Mouse (Mus musculus) right cerebral cortex, postnatal 10 days (tissue): Measurements from ENCODE around the gene 4930556J24Rik.
"Not testable (repeated sequence)": the region's sequence is repeated elsewhere in the genome, so short reads cannot be mapped to it uniquely, and the experiment has no call there.

ENCODE experiments used
- DNase-seq, 2 experiments: peaks; one replicate each; pipeline ENCODE4 v3.0.0; 2021; ENCODE audit warnings: low spot score in 2 of 2

Gene 4930556J24Rik

GRCm38 (mm10) chr11:3922115-3922514 lies 54.5 kb downstream of the 4930556J24Rik start:
- no peak for DNase-seq

DNA sequence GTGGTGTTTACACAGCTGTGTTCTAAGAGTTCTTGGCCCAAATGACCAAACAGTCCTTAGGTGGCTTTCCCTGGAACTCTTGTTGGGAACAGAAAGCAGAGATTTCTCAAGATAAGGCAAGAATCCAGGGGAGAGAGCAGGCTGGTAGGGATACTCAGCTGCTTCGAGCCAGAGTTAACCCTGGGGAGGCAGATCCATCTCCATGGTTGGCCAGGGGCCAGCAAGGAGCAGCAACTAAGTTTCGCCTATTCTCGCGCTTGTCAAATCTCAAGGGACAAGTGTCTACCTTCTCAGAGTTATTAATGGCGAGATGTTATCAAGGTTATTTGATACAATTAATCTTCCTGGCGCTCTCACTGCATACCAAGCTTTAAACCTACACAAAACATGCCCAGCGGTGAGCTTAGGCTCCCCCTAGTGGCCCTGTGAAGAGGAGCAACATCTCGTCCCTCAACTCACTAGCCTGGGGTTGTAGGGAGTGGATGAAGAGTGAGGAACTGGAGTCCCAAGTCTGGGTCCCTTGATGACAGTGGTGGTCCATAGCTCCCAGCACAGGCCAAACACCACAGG lies 55.2 kb downstream of the 4930556J24Rik start:
- peak in 1 of 2 experiments; percentile 67 for DNase-seq

DNA sequence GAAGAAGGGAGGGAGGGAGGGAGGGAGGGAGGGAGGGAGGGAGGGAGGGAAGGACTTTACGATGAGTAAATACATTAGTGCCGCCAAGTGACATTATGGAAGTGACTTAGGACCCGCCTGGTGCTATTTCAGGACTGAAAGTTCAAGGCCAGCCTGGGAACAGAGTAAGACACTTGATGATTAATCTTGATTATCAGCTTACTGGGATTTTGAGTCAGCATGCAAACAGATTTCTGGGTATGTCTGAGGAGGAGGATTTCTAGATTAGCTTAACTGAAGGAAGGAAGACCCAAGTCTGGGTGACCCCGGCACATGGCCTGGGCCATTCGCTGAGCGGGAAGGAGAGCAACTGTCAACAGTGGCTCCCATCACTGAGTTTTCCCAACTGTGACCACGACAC lies 56.1 kb downstream of the 4930556J24Rik start:
- no peak for DNase-seq

- no peak for DNase-seq
Measured at GRCm38 (mm10) chr11:3918738-3919137, 57.8 kb downstream of the 4930556J24Rik start.

GRCm38 (mm10) chr11:3914109-3914840 lies 62.3 kb downstream of the 4930556J24Rik start, which contains the start of gene Slc35e4:
Gene Slc35e4, minus strand, starts transcription at chr11:3914664.
- DNase-seq = peak; percentile 82 to 87

DNA sequence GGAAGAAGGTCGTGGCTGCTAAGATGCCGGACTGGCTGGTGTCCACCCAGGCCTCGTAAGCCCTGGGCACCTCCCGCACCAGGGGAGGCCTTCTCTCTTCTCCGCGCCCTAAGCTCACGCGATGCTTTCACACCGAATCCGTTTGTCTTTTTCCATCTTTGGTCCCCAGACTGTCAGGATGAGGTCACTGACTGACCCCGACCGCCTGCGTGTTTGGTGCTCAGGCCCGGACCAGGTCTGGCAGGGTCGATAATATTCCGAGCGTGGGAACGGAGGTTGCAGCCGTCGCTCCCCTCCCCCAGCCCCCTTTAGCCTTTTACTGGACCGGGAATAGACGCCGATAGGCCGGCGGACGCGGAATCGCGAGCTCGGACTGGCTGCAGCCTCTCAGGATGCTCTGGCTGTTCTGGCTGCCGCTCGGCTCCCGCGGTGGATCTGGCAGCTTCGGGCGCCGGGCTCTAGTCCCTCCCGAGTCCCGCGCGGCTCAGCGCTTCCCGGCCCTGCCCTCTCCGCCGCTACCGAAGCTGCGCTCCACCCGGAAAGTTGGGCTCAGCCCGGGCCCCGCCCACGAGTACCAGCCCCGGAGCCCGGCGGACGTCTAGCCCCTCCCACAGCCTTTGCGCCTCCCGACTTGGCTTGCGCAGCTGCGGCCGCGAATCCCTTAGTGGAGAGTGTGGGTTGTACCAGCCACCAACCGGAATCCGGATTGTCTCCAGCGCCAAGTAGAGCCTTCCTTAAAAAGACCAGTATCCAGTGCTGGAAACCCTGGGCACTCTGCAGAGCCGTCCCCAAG lies 63.1 kb downstream of the 4930556J24Rik start:
- peak; percentile 96 to 97 for DNase-seq

DNA sequence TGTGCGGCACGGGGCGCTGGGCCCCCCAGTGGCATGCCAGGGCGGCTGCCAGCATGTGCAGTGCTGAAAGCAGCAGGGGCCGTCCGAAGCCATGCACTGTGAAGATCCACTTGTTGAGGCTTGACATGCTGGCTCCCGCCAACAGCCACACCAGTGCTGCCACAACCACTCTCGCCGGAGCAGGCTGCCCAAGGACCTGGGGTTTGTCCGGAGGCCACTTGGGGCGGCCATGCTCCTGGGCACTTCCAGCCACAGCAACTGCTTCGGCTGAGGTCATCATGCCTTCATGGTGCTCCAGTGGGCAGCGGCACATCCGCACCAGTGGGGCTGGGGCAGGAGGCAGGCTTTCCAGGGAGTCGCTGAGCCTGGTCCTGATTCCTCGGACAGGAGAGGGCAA lies 63.7 kb downstream of the 4930556J24Rik start:
- DNase-seq = peak; percentile 64 to 69

- peak; percentile 70 to 72 for DNase-seq
Measured at GRCm38 (mm10) chr11:3912100-3912874, 64.3 kb downstream of the 4930556J24Rik start.

GRCm38 (mm10) chr11:3911440-3911839 lies 65.1 kb downstream of the 4930556J24Rik start:
- DNase-seq = not testable (repeated sequence)

DNA sequence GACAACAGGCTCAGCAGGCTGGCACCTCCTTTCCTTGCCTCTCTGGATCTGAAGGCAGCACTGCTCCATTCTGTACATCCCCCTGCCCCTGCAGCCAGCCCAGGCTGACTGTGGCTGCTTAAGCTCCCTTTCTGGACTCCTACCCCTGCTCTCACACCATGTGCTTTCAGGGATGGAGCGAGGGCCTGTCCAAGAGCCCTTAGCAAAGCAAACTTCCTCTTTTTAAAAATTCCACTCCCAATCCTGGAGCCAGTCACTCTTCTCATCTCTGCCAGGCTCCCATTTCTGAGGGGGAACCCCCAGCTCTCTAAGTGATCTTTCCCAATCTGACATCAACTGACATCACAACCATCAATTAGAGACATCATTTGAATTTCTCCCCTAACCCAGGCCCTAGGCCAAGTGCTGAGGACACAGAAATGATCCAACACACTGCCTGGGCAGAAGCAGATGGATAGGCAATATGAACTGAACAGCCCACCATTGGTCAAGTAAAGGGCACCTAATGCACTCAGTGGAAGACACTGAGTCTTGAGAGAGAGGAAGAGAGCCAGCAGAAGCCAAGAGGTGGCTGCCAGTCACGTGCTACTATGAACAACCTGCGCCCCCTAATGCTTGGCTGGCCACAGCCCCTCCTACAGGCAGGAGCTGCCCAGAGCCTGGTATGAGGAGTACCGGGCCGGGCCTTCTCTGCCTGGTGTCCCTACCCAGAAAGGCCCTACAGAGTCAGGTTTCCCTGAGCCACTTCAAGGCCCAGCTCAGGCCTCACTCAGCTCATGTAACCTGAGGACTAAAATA lies 65.9 kb downstream of the 4930556J24Rik start:
- peak in 1 of 2 experiments; percentile 35 for DNase-seq

DNA sequence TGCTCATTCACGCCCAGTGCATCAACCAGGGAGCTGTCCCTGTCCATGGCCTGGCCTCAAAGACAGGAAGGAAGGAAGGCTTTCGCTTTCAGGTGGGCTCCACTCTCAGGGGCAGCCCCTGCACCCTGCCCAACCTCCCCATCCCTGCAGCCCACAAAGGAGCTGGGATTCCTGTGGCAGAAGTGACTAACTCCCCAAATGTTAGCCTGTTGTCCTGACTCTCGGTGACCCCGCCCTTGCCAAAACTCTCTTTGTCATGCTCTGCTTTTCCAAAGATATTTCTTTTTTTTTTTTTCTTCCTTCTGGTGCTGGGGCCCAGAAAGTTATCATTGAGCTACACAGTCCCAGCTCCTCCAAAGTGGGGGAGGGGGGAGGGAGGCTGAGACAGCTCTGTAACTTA lies 67.3 kb downstream of the 4930556J24Rik start:
- no peak for DNase-seq

GRCm38 (mm10) chr11:3905446-3905845 lies 71.1 kb downstream of the 4930556J24Rik start:
- no peak for DNase-seq

GRCm38 (mm10) chr11:3904673-3905072 lies 71.9 kb downstream of the 4930556J24Rik start:
- DNase-seq = no peak

GRCm38 (mm10) chr11:3903046-3903445 lies 73.5 kb downstream of the 4930556J24Rik start:
- DNase-seq = peak; percentile 86 to 89

- DNase-seq = no peak
Measured at GRCm38 (mm10) chr11:3902516-3902915, 74.1 kb downstream of the 4930556J24Rik start.

DNA sequence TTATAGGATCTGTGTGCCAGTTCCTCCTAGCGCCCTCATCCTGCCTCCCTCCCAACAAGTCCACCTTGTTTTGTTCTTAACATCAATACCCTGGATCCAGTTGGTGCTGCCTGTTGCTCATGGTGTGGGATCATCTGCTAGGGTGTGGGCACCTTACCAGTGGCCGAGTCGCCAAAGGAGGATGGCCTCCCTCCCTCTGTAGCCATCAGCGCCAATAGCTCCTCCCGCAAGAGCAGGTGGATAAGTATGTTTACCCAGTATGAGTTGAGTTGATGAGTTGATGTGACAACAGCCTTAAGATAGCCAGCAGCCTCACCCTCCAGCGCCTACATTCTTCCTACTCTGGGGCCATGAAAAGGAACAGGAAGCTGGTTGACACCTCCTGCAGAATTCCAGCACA lies 76.3 kb downstream of the 4930556J24Rik start:
- DNase-seq = no peak

DNA sequence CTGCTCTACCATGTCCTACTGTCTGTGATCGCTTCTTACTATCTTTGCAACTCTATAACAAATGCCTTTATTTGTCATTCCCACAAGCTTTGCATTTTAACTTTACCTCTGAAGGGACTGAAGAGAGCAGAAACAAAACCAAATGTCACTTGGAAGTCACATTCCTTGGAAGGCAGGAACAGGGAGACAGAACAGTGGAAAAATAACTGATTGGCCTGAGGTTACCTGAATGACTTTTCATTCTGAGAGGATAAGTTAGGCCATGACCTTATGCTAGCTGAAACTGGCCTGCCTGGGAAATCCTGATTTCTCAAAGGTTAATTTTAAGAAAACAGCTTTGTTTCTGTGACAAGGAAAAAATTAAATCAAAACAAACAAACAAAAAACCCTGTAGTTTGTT lies 80.6 kb downstream of the 4930556J24Rik start:
- no peak for DNase-seq

DNA sequence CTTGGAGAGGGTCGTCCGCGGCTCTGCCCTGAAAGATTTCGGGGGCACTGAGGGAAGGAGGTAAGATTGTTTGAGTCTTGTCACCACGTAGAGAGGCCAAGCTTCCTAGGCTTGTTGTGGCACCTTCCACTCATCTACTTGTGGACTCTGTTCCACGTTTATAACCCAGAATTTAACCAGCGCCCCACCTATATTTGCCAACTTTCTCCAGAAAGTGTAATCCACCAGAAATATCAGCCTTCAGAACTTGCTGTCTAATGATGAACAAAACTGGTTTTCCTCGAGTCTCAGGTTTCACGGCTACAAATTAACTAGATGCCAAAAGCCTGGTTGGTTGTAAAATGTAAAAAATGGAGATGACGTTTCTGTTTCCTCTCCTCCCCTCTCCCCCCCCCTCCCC lies 81.1 kb downstream of the 4930556J24Rik start:
- no peak for DNase-seq

DNA sequence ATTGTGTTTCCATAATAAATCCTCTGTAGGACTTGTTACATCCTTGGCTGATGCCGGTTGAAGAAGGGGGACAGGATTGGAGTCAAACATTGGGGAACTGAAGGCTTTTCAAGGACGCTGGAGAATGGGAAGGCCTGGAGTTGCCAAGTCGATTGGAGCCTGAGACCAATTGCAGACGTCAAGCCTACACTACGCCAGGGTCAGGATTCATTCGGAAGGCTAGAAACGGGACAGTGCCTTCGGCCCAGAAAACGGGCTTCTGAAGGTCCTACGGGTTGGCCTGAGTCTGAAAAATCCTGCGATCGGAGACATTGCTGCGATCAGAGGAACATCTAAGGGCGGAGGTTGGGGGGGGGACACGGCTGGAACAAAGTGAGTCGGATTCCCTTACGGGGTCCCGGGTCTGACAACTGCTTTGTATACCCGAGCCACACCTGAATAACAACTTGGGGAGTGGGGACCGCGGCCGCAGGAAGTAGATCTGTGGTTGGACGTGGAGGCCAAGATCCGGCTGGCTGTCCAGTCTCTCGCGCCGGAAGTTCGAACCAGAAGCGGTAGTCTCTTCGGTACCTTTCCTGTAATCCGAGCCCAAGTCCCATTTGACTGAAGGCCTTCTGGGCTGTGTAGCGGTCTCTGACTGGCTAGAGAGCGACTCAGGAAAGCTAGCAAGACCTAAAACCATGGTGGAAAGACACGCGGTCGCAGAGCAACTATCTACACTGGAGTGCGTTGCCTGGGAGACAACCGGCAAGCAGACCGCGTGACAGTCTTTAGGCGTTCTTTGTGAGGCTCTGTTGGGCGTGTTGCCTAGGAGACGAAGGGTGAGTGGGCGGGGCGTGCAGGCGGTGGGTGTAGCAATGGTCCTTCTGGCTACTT lies 81.9 kb downstream of the 4930556J24Rik start, which contains the start of the genes 4921536K21Rik and Dusp18:
4921536K21Rik (minus strand) TSS at position 693 of the 876 bp plus-strand sequence.
Dusp18 (plus strand) TSS at position 835 of the 876 bp plus-strand sequence.
- peak; percentile 97 to 99 for DNase-seq

GRCm38 (mm10) chr11:3893970-3894369 lies 82.6 kb downstream of the 4930556J24Rik start:
- DNase-seq = no peak
